Mouse (Mus musculus): ENCODE measurements around the gene Fkrp.

The Fkrp gene

GRCm38 (mm10) chr7:16816475-16817122, at the start of gene Fkrp:
Gene Fkrp, minus strand, starts transcription at chr7:16816732.
- DNase-seq (ENCODE audit: low read depth, low spot score): no peak

GRCm38 (mm10) chr7:16859902-16860651, 43.5 kb upstream of the Fkrp start:
- DNase-seq (ENCODE audit: low read depth, low spot score): peak; percentile 77

GRCm38 (mm10) chr7:16858336-16858735, 41.8 kb upstream of the Fkrp start:
- peak; percentile 69 for DNase-seq (ENCODE audit: low read depth, low spot score)

GRCm38 (mm10) chr7:16853302-16853831, 36.8 kb upstream of the Fkrp start:
- DNase-seq (ENCODE audit: low read depth, low spot score): no peak

GRCm38 (mm10) chr7:16851636-16852035, 35.1 kb upstream of the Fkrp start:
- no peak for DNase-seq (ENCODE audit: low read depth, low spot score)

- DNase-seq (ENCODE audit: low read depth, low spot score): peak; percentile 67
Observed at GRCm38 (mm10) chr7:16848579-16848978, 32.0 kb upstream of the Fkrp start.

- peak; percentile 55 for DNase-seq (ENCODE audit: low read depth, low spot score)
Observed at GRCm38 (mm10) chr7:16847507-16847906, 31.0 kb upstream of the Fkrp start.

- no peak for DNase-seq (ENCODE audit: low read depth, low spot score)
Observed at GRCm38 (mm10) chr7:16846775-16847174, 30.2 kb upstream of the Fkrp start.

- no peak for DNase-seq (ENCODE audit: low read depth, low spot score)
Observed at GRCm38 (mm10) chr7:16845820-16846167, 29.3 kb upstream of the Fkrp start.

GRCm38 (mm10) chr7:16845072-16845819, 28.7 kb upstream of the Fkrp start:
- DNase-seq (ENCODE audit: low read depth, low spot score): peak; percentile 40

GRCm38 (mm10) chr7:16844696-16845071, 28.2 kb upstream of the Fkrp start:
- DNase-seq (ENCODE audit: low read depth, low spot score): no peak

- no peak for DNase-seq (ENCODE audit: low read depth, low spot score)
Observed at GRCm38 (mm10) chr7:16843441-16844171, 27.1 kb upstream of the Fkrp start.

GRCm38 (mm10) chr7:16842645-16843063, 26.1 kb upstream of the Fkrp start, which contains the start of gene Prkd2:
Gene Prkd2, plus strand, starts transcription at chr7:16842902.
- DNase-seq (ENCODE audit: low read depth, low spot score): peak; percentile 69

- no peak for DNase-seq (ENCODE audit: low read depth, low spot score)
Observed at GRCm38 (mm10) chr7:16841561-16842560, 25.3 kb upstream of the Fkrp start.

- DNase-seq (ENCODE audit: low read depth, low spot score): no peak
Observed at GRCm38 (mm10) chr7:16841078-16841477, 24.5 kb upstream of the Fkrp start.

- DNase-seq (ENCODE audit: low read depth, low spot score): no peak
Observed at GRCm38 (mm10) chr7:16840109-16840491, 23.6 kb upstream of the Fkrp start.

GRCm38 (mm10) chr7:16839427-16840108, 23.0 kb upstream of the Fkrp start:
- DNase-seq (ENCODE audit: low read depth, low spot score): no peak

GRCm38 (mm10) chr7:16838804-16839426, 22.4 kb upstream of the Fkrp start:
- no peak for DNase-seq (ENCODE audit: low read depth, low spot score)

Measured in ES-CJ7 (cell line).